ENCODE assay signal across 16 mouse cellular contexts in the genomic region with DNA sequence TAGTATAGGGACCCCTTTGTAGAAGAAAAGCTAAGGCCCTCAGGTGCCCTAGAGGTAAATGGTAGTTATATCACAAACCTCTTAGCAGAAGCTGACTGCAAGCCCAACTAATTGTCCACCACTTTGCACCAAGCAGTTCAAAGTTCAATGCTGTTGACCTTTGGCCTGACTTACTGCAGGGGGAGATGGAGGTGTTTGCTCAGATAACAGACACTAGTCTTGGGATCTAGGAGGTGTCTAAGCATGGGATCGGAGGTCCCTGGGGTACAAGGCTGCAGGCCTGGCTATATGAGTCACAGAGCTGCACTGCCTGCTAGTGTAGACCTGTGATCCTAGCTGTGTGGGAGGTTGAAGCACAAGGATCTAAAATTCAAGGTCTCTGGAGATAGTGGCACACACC.
"Had no signal": no experiment of that assay in that cellular context is flagged by ENCODE, and none has a peak within 500 bp of the region (broad histone marks: within the 10 kb centered on the region; RNA-seq: fewer than 3 reads in every experiment).

No protein-coding gene starts in this region.

- H3K4me3 ChIP-seq: layer of hippocampus, adult 2 months; limb, embryonic 12.5 days; liver, embryonic 15.5 days; megakaryocyte, embryonic 14.5 days; midbrain, embryonic 15.5 days; neural tube, embryonic 12.5 days; stomach, embryonic 15.5 days had no signal

- H3K27me3 ChIP-seq: limb, embryonic 12.5 days; megakaryocyte, embryonic 14.5 days; midbrain, embryonic 15.5 days; neural tube, embryonic 12.5 days; stomach, embryonic 15.5 days had no signal

- H3K9me3 ChIP-seq: limb, embryonic 12.5 days; liver, embryonic 15.5 days; megakaryocyte, embryonic 14.5 days; midbrain, embryonic 15.5 days; neural tube, embryonic 12.5 days; stomach, embryonic 15.5 days had no signal

- DNase-seq: lung, embryonic 14.5 days; lung, postnatal 10 days; retina, postnatal 1 day; right cerebral cortex, postnatal 4 days; thymus, postnatal 36 days had no signal

- H3K27ac ChIP-seq: hindbrain, embryonic 14.5 days; layer of hippocampus, adult 2 months; limb, embryonic 12.5 days; liver, embryonic 15.5 days; macrophage; midbrain, embryonic 15.5 days; neural tube, embryonic 12.5 days; stomach, embryonic 15.5 days had no signal

- H3K9ac ChIP-seq: hindbrain, embryonic 14.5 days; limb, embryonic 12.5 days; liver, embryonic 15.5 days; lung, embryonic 14.5 days; midbrain, embryonic 15.5 days; neural tube, embryonic 12.5 days; stomach, embryonic 15.5 days had no signal

- ATAC-seq: midbrain, embryonic 15.5 days had no signal

- H3K4me2 ChIP-seq: hindbrain, embryonic 14.5 days; limb, embryonic 12.5 days; liver, embryonic 11.5 days; liver, embryonic 15.5 days; lung, embryonic 14.5 days; midbrain, embryonic 11.5 days; midbrain, embryonic 15.5 days; neural tube, embryonic 12.5 days; stomach, embryonic 15.5 days had no signal
